Mouse (Mus musculus): ENCODE results near the gene Fbxo39.

GRCm38 (mm10) chr11:72339716-72340115 is 25.5 kb downstream of the Fbxo39 start:
- no peak for TF ChIP-seq GATA1 (IDR thresholded peaks at IDR 0.05; ENCODE audit: low read length)
- no peak for TF ChIP-seq TAL1 (IDR thresholded peaks at IDR 0.05; ENCODE audit: low read length)
